Mouse (Mus musculus): ENCODE results near the gene Rnf216. TPM values are rescaled to one million over a fixed set of nuclear protein-coding genes. Genes with fewer than 3 reads are reported as not detected.
A peak's percentile ranks its signal among the peaks of the same experiment; 100 is the strongest.
"Not testable (repeated sequence)": the region's sequence is repeated elsewhere in the genome, so short reads cannot be mapped to it uniquely, and the experiment has no call there.

Rnf216 gene
- 33.1 and 36.1 TPM in 2 replicates for polyA plus RNA-seq (2015; fragmentation: Nextera tagmentation; extraction: Ambion mirVana)

GRCm38 (mm10) chr5:143112281-143113246 lies at the start of gene Rnf216:
Gene Rnf216, minus strand, starts transcription at chr5:143112994.
- Histone ChIP-seq H3K9me3 (no peaks in the 10 kb centered on the region), H3K4me1 (replicated peaks) (peaks cover 18% of the 10 kb centered on the region), H3K4me2 (peak within 1 kb of the TSS; percentile 80), H3K36me3 (no peaks in the 10 kb centered on the region), H3K9ac (peak within 1 kb of the TSS; percentile 93), H3K27me3 (no peaks in the 10 kb centered on the region), H3K4me3 (peak within 1 kb of the TSS; percentile 75), H3K27ac (replicated peaks) (peak within 1 kb of the TSS; percentile 85)
- peak; percentile 94 for ATAC-seq (ENCODE audit: low read depth)
- 1% methylated on average over 79 of the region's 110 CpGs for WGBS

- WGBS: 91% methylated on average over 3 of the region's 3 CpGs
- Histone ChIP-seq H3K4me2 (no peak overlapping the region), H3K36me3 (no peaks in the 10 kb centered on the region), H3K9ac (no peak overlapping the region), H3K27ac (replicated peaks) (no peak overlapping the region), H3K4me1 (replicated peaks) (no peaks in the 10 kb centered on the region), H3K4me3 (no peak overlapping the region), H3K27me3 (peaks cover 50% of the 10 kb centered on the region), H3K9me3 (0 out of 2 replicates have a peak, but pooled peaks cover 6% of the 10 kb centered on the region)
- no peak for ATAC-seq (ENCODE audit: low read depth)
These were observed 42.7 kb upstream of the Rnf216 start for GRCm38 (mm10) chr5:143155534-143155933.

DNA sequence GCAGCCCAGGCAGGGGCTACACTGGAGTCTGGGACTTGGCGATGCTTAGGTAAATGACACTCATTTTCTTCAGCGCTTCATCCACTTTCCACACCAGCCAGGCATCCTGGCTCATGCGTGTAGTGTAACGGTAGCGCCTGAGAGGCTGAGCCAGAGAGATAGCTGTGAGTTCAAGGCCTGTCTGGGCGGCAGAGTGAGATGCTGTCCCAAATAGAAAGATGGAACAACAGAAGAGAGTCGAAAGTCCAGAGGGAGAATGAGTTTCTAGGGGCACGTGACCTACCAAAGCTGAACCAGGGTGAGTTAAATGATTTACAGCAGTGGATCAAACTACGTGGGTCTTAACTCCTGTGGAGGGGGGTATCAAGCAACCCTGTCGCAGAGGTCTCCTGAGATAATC lies 41.0 kb upstream of the Rnf216 start:
- Histone ChIP-seq H3K4me1 (replicated peaks) (no peaks in the 10 kb centered on the region), H3K9ac (no peak overlapping the region), H3K9me3 (0 out of 2 replicates have a peak, but pooled peaks cover 6% of the 10 kb centered on the region), H3K36me3 (no peaks in the 10 kb centered on the region), H3K4me2 (no peak overlapping the region), H3K27ac (replicated peaks) (no peak overlapping the region), H3K27me3 (peaks cover 39% of the 10 kb centered on the region), H3K4me3 (no peak overlapping the region)
- no peak for ATAC-seq (ENCODE audit: low read depth)
- WGBS: 91% methylated on average over 10 of the region's 10 CpGs

GRCm38 (mm10) chr5:143150044-143150443 lies 37.2 kb upstream of the Rnf216 start:
- Histone ChIP-seq H3K4me1 (replicated peaks) (no peaks in the 10 kb centered on the region), H3K9ac (no peak overlapping the region), H3K27ac (replicated peaks) (no peak overlapping the region), H3K9me3 (0 out of 2 replicates have a peak, but pooled peaks cover 6% of the 10 kb centered on the region), H3K4me3 (no peak overlapping the region), H3K27me3 (0 out of 2 replicates have a peak, but pooled peaks cover 3% of the 10 kb centered on the region), H3K36me3 (no peaks in the 10 kb centered on the region), H3K4me2 (no peak overlapping the region)
- ATAC-seq (ENCODE audit: low read depth): no peak
- WGBS: 87% methylated on average over 2 of the region's 2 CpGs

GRCm38 (mm10) chr5:143149536-143149935 lies 36.7 kb upstream of the Rnf216 start:
- ATAC-seq (ENCODE audit: low read depth): no peak
- Histone ChIP-seq H3K4me1 (replicated peaks) (no peaks in the 10 kb centered on the region), H3K36me3 (no peaks in the 10 kb centered on the region), H3K9me3 (0 out of 2 replicates have a peak, but pooled peaks cover 6% of the 10 kb centered on the region), H3K27ac (replicated peaks) (no peak overlapping the region), H3K27me3 (0 out of 2 replicates have a peak, but pooled peaks cover 2% of the 10 kb centered on the region), H3K4me2 (no peak overlapping the region), H3K4me3 (no peak overlapping the region), H3K9ac (no peak overlapping the region)
- 95% methylated on average over 2 of the region's 2 CpGs for WGBS

- Histone ChIP-seq H3K4me1 (replicated peaks) (no peaks in the 10 kb centered on the region), H3K36me3 (no peaks in the 10 kb centered on the region), H3K27me3 (no peaks in the 10 kb centered on the region), H3K9ac (no peak overlapping the region), H3K9me3 (0 out of 2 replicates have a peak, but pooled peaks cover 6% of the 10 kb centered on the region), H3K4me2 (no peak overlapping the region), H3K4me3 (no peak overlapping the region), H3K27ac (replicated peaks) (no peak overlapping the region)
- no peak for ATAC-seq (ENCODE audit: low read depth)
- 97% methylated on average over 5 of the region's 5 CpGs for WGBS
These were observed 35.9 kb upstream of the Rnf216 start for GRCm38 (mm10) chr5:143148661-143149060.

- H3K4me2 ChIP-seq: no peak within 1 kb of the TSS
- no peak for ATAC-seq (ENCODE audit: low read depth)
- WGBS: 77% methylated on average over 3 of the region's 3 CpGs
These were observed 34.7 kb upstream of the Rnf216 start, which contains the start of gene Olfr718-ps1 for GRCm38 (mm10) chr5:143147481-143147880. Gene Olfr718-ps1, minus strand, starts transcription at chr5:143147581.

GRCm38 (mm10) chr5:143137580-143137979 lies 24.8 kb upstream of the Rnf216 start:
- H3K9ac ChIP-seq: no peak overlapping the region
- no peaks in the 10 kb centered on the region for H3K36me3 ChIP-seq
- no peak overlapping the region for H3K27ac ChIP-seq (replicated peaks)
- H3K9me3 ChIP-seq: no peaks in the 10 kb centered on the region
- 94% methylated on average over 13 of the region's 13 CpGs for WGBS
- no peaks in the 10 kb centered on the region for H3K27me3 ChIP-seq
- no peak for ATAC-seq (ENCODE audit: low read depth)
- H3K4me1 ChIP-seq (replicated peaks): no peaks in the 10 kb centered on the region
- H3K4me3 ChIP-seq: no peak overlapping the region
- H3K4me2 ChIP-seq: no peak overlapping the region

More at GRCm38 (mm10) chr5:143147481-143147880, 34.7 kb upstream of the Rnf216 start, which contains the start of gene Olfr718-ps1:
- Histone ChIP-seq H3K36me3 (no peaks in the 10 kb centered on the region), H3K9me3 (0 out of 2 replicates have a peak, but pooled peaks cover 6% of the 10 kb centered on the region), H3K9ac (no peak within 1 kb of the TSS), H3K4me3 (no peak within 1 kb of the TSS), H3K27ac (replicated peaks) (no peak within 1 kb of the TSS), H3K27me3 (no peaks in the 10 kb centered on the region), H3K4me1 (replicated peaks) (no peaks in the 10 kb centered on the region)

GRCm38 (mm10) chr5:143135042-143135441 lies 22.2 kb upstream of the Rnf216 start:
- H3K27me3 ChIP-seq: no peaks in the 10 kb centered on the region
- no peaks in the 10 kb centered on the region for H3K9me3 ChIP-seq
- no peak overlapping the region for H3K4me2 ChIP-seq
- no peak overlapping the region for H3K9ac ChIP-seq
- ATAC-seq (ENCODE audit: low read depth): no peak
- no peak overlapping the region for H3K4me3 ChIP-seq
- H3K36me3 ChIP-seq: no peaks in the 10 kb centered on the region
- H3K4me1 ChIP-seq (replicated peaks): no peaks in the 10 kb centered on the region
- 93% methylated on average over 7 of the region's 7 CpGs for WGBS
- H3K27ac ChIP-seq (replicated peaks): no peak overlapping the region

DNA sequence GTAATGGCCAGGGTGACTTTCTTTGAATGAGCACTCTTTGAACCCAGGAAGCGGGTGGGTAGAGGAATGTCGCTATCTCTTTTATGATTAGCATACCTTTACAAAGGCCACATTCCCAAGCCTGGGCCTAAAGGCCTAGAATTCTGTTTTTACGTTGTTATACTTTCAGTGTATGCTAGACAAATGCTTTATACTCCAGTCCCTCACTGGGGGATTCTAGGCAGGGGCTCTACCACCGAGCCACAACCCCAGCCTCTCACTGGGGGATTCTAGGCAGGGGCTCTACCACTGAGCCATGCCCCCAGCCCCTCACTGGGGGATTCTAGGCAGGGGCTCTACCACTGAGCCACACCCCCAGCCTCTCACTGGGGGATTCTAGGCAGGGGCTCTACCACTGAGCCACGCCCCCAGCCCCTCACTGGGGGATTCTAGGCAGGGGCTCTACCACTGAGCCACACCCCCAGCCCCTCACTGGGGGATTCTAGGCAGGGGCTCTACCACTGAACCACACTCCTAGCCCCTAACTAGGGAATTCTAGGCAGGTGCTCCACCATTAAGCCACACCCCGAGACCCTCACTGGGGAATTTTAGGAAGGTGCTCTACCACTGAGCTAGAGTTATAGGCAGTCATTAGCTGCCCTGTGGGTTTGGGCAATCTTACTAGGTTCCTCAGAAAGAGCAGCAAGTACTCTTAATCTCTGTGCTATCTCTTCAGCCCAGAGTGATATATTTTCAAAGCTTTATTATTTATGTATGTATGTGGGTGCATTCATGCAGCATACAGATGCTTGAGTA lies 21.6 kb upstream of the Rnf216 start:
- not testable (repeated sequence) for H3K9ac ChIP-seq; H3K27ac ChIP-seq (replicated peaks); H3K9me3 ChIP-seq; H3K4me1 ChIP-seq (replicated peaks); H3K27me3 ChIP-seq; H3K36me3 ChIP-seq; H3K4me2 ChIP-seq; H3K4me3 ChIP-seq; ATAC-seq (ENCODE audit: low read depth)
- 74% methylated on average over 4 of the region's 6 CpGs for WGBS

GRCm38 (mm10) chr5:143132935-143133514 lies 20.2 kb upstream of the Rnf216 start:
- Histone ChIP-seq H3K36me3 (no peaks in the 10 kb centered on the region), H3K4me3 (no peak overlapping the region), H3K27ac (replicated peaks) (no peak overlapping the region), H3K4me1 (replicated peaks) (no peaks in the 10 kb centered on the region), H3K27me3 (no peaks in the 10 kb centered on the region), H3K9ac (no peak overlapping the region), H3K9me3 (peaks cover 3% of the 10 kb centered on the region), H3K4me2 (no peak overlapping the region)
- no peak for ATAC-seq (ENCODE audit: low read depth)
- 88% methylated on average over 13 of the region's 13 CpGs for WGBS

All from neural tube, embryonic 13.5 days (tissue).